Mouse (Mus musculus): ENCODE results near the gene Pigv. TPM values are rescaled to one million over a fixed set of nuclear protein-coding genes. Genes with fewer than 3 reads are reported as not detected.

The Pigv gene
- polyA plus RNA-seq, 1 experiment from 2014 or later = 16.0 TPM

- Histone ChIP-seq H3K9ac (replicated peaks) (peak overlapping the region; percentile 92), H3K4me3 (replicated peaks) (peak overlapping the region; percentile 82), H3K4me1 (replicated peaks) (peaks cover 31% of the 10 kb centered on the region), H3K4me2 (replicated peaks) (peak overlapping the region; percentile 91), H3K27me3 (no peaks in the 10 kb centered on the region), H3K9me3 (no peaks in the 10 kb centered on the region), H3K36me3 (0 out of 2 replicates have a peak, but pooled peaks cover 4% of the 10 kb centered on the region), H3K27ac (peak overlapping the region; percentile 86)
- 2% methylated on average over 62 of the region's 69 CpGs for WGBS
- peak; percentile 79 for ATAC-seq
Observed at GRCm38 (mm10) chr4:133632483-133633327, 39.7 kb downstream of the Pigv start.

- peak overlapping the region; percentile 82 for H3K4me3 ChIP-seq (replicated peaks)
- no peak for ATAC-seq
- H3K36me3 ChIP-seq = peaks cover 6% of the 10 kb centered on the region
Observed at GRCm38 (mm10) chr4:133631769-133632411, 40.6 kb downstream of the Pigv start.

GRCm38 (mm10) chr4:133631071-133631768, 41.2 kb downstream of the Pigv start:
- H3K4me2 ChIP-seq (replicated peaks) = peak overlapping the region; percentile 91; the same call in 1 of the 2 replicates
- WGBS = 91% methylated on average over 14 of the region's 14 CpGs
- no peaks in the 10 kb centered on the region for H3K9me3 ChIP-seq
- peak overlapping the region; percentile 82; the same call in 1 of the 2 replicates for H3K4me3 ChIP-seq (replicated peaks)
- no peak overlapping the region for H3K27ac ChIP-seq
- H3K9ac ChIP-seq (replicated peaks) = peak overlapping the region; percentile 15; the same call in 1 of the 2 replicates
- H3K27me3 ChIP-seq = no peaks in the 10 kb centered on the region
- no peak for ATAC-seq
- peaks cover 13% of the 10 kb centered on the region for H3K36me3 ChIP-seq
- H3K4me1 ChIP-seq (replicated peaks) = peaks cover 31% of the 10 kb centered on the region

More at GRCm38 (mm10) chr4:133631769-133632411, 40.6 kb downstream of the Pigv start:
- H3K27ac ChIP-seq = no peak overlapping the region
- H3K9ac ChIP-seq (replicated peaks) = peak overlapping the region; percentile 92
- H3K4me2 ChIP-seq (replicated peaks) = peak overlapping the region; percentile 91
- no peaks in the 10 kb centered on the region for H3K9me3 ChIP-seq
- H3K27me3 ChIP-seq = no peaks in the 10 kb centered on the region
- 37% methylated on average over 9 of the region's 9 CpGs for WGBS
- H3K4me1 ChIP-seq (replicated peaks) = peaks cover 31% of the 10 kb centered on the region

GRCm38 (mm10) chr4:133630326-133630920, 42.0 kb downstream of the Pigv start:
- Histone ChIP-seq H3K9ac (replicated peaks) (0 out of 2 replicates have a peak overlapping the region, but pooled peaks have one; percentile 14), H3K27ac (no peak overlapping the region), H3K27me3 (no peaks in the 10 kb centered on the region), H3K36me3 (peaks cover 21% of the 10 kb centered on the region), H3K4me3 (replicated peaks) (no peak overlapping the region), H3K4me2 (replicated peaks) (no peak overlapping the region), H3K4me1 (replicated peaks) (peaks cover 31% of the 10 kb centered on the region), H3K9me3 (no peaks in the 10 kb centered on the region)
- no peak for ATAC-seq
- WGBS = 92% methylated on average over 8 of the region's 8 CpGs

- H3K27ac ChIP-seq = no peak overlapping the region
- H3K4me3 ChIP-seq (replicated peaks) = no peak overlapping the region
- no peak overlapping the region for H3K4me2 ChIP-seq (replicated peaks)
- peaks cover 31% of the 10 kb centered on the region for H3K4me1 ChIP-seq (replicated peaks)
- H3K27me3 ChIP-seq = no peaks in the 10 kb centered on the region
- H3K9ac ChIP-seq (replicated peaks) = no peak overlapping the region
- peaks cover 32% of the 10 kb centered on the region for H3K36me3 ChIP-seq
- 90% methylated on average over 7 of the region's 7 CpGs for WGBS
- ATAC-seq = no peak
- no peaks in the 10 kb centered on the region for H3K9me3 ChIP-seq
Observed at GRCm38 (mm10) chr4:133629191-133629590, 43.3 kb downstream of the Pigv start.

- no peak for ATAC-seq
- no peaks in the 10 kb centered on the region for H3K9me3 ChIP-seq
- H3K27ac ChIP-seq = no peak overlapping the region
- peaks cover 27% of the 10 kb centered on the region for H3K4me1 ChIP-seq (replicated peaks)
- no peak overlapping the region for H3K4me2 ChIP-seq (replicated peaks)
- H3K4me3 ChIP-seq (replicated peaks) = no peak overlapping the region
- no peak overlapping the region for H3K9ac ChIP-seq (replicated peaks)
- peaks cover 38% of the 10 kb centered on the region for H3K36me3 ChIP-seq
- no peaks in the 10 kb centered on the region for H3K27me3 ChIP-seq
- WGBS = 83% methylated on average over 2 of the region's 2 CpGs
Observed at GRCm38 (mm10) chr4:133628517-133628916, 43.9 kb downstream of the Pigv start.

GRCm38 (mm10) chr4:133627039-133627438, 45.4 kb downstream of the Pigv start:
- no peak overlapping the region for H3K4me3 ChIP-seq (replicated peaks)
- no peak for ATAC-seq
- H3K36me3 ChIP-seq = peaks cover 38% of the 10 kb centered on the region
- H3K9ac ChIP-seq (replicated peaks) = no peak overlapping the region
- no peak overlapping the region for H3K4me2 ChIP-seq (replicated peaks)
- no peak overlapping the region for H3K27ac ChIP-seq
- no peaks in the 10 kb centered on the region for H3K27me3 ChIP-seq
- no peaks in the 10 kb centered on the region for H3K9me3 ChIP-seq
- H3K4me1 ChIP-seq (replicated peaks) = peaks cover 19% of the 10 kb centered on the region
- 94% methylated on average over 14 of the region's 14 CpGs for WGBS

GRCm38 (mm10) chr4:133626621-133627020, 45.8 kb downstream of the Pigv start:
- Histone ChIP-seq H3K27ac (no peak overlapping the region), H3K27me3 (no peaks in the 10 kb centered on the region), H3K4me2 (replicated peaks) (no peak overlapping the region), H3K4me3 (replicated peaks) (no peak overlapping the region), H3K9me3 (no peaks in the 10 kb centered on the region), H3K4me1 (replicated peaks) (peaks cover 15% of the 10 kb centered on the region), H3K9ac (replicated peaks) (no peak overlapping the region), H3K36me3 (peaks cover 38% of the 10 kb centered on the region)
- WGBS = 82% methylated on average over 9 of the region's 9 CpGs
- no peak for ATAC-seq

- Histone ChIP-seq H3K4me1 (replicated peaks) (peaks cover 11% of the 10 kb centered on the region), H3K36me3 (peaks cover 40% of the 10 kb centered on the region), H3K9me3 (no peaks in the 10 kb centered on the region), H3K4me2 (replicated peaks) (no peak overlapping the region), H3K9ac (replicated peaks) (no peak overlapping the region; the same call in 1 of the 2 replicates), H3K27me3 (no peaks in the 10 kb centered on the region), H3K4me3 (replicated peaks) (no peak overlapping the region), H3K27ac (peak overlapping the region; percentile 6; the same call in 1 of the 2 replicates)
- no peak for ATAC-seq
- WGBS = 39% methylated on average over 5 of the region's 5 CpGs
Observed at GRCm38 (mm10) chr4:133626221-133626620, 46.2 kb downstream of the Pigv start.

- peaks cover 5% of the 10 kb centered on the region; the same call in 1 of the 2 replicates for H3K4me1 ChIP-seq (replicated peaks)
- no peak overlapping the region for H3K4me3 ChIP-seq (replicated peaks)
- H3K36me3 ChIP-seq = peaks cover 45% of the 10 kb centered on the region
- H3K27ac ChIP-seq = peak overlapping the region; percentile 6; the same call in 1 of the 2 replicates
- WGBS = 53% methylated on average over 11 of the region's 11 CpGs
- no peak overlapping the region for H3K4me2 ChIP-seq (replicated peaks)
- no peaks in the 10 kb centered on the region for H3K27me3 ChIP-seq
- H3K9ac ChIP-seq (replicated peaks) = no peak overlapping the region; the same call in 1 of the 2 replicates
- ATAC-seq = no peak
- H3K9me3 ChIP-seq = no peaks in the 10 kb centered on the region
Observed at GRCm38 (mm10) chr4:133625621-133626071, 46.8 kb downstream of the Pigv start.

GRCm38 (mm10) chr4:133624830-133625229, 47.6 kb downstream of the Pigv start:
- no peak for ATAC-seq
- Histone ChIP-seq H3K27ac (no peak overlapping the region), H3K4me2 (replicated peaks) (no peak overlapping the region), H3K36me3 (peaks cover 47% of the 10 kb centered on the region), H3K9me3 (no peaks in the 10 kb centered on the region), H3K9ac (replicated peaks) (no peak overlapping the region), H3K4me1 (replicated peaks) (no peaks in the 10 kb centered on the region), H3K27me3 (no peaks in the 10 kb centered on the region), H3K4me3 (replicated peaks) (no peak overlapping the region)
- 90% methylated on average over 7 of the region's 7 CpGs for WGBS

Data from midbrain, embryonic 13.5 days (tissue).